Mouse (Mus musculus) neutrophil, adult 83 days (primary cell): ENCODE results near the gene Mafb. TPM values are rescaled to one million over a fixed set of nuclear protein-coding genes. Genes with fewer than 3 reads are reported as not detected.

Experiments used
- total RNA-seq, 2 experiments: library from RNA; stranded (reverse); gene quantifications; one replicate each; pipeline ENCODE4 v1.2.4; 2023

Gene Mafb
- total RNA-seq: 10 to 100 TPM; 17.9 to 20.1 TPM

GRCm38 (mm10) chr2:160366980-160367338 lies at the start of gene Mafb:
Mafb (minus strand) TSS chr2:160367065.

GRCm38 (mm10) chr2:160334111-160334661 lies 32.7 kb downstream of the Mafb start, which contains the start of gene Gm826:
Gm826 (minus strand) TSS chr2:160334162.

Other genes starting within 250 kb of the Mafb start
- gene Gm826, start 32.9 kb downstream of the Mafb start, total RNA-seq: not detected